Mouse (Mus musculus) limb, embryonic 13.5 days (tissue): ENCODE data around the gene Camta1. TPM values are rescaled to one million over a fixed set of nuclear protein-coding genes. Genes with fewer than 3 reads are reported as not detected.
A peak's percentile ranks its signal among the peaks of the same experiment; 100 is the strongest.

Experiments used
- ATAC-seq: fragments of 200-750 bp; cut with Nextera tagmentation; 2 replicates; pipeline ENCODE4 v1.8.0; 2017; ENCODE audit warnings: low read depth, moderate number of reproducible peaks, moderate TSS enrichment; ENCODE audit not compliant: low FRiP score
- H3K27ac ChIP-seq: fragments of 300-500 bp; sonication (generic); 2 replicates; pipeline ENCODE4 v1.5.1; 2015; ENCODE audit warnings: inconsistent platforms, mild to moderate bottlenecking, moderate library complexity
- H3K27me3 ChIP-seq: fragments of 300-500 bp; sonication (generic); 2 replicates; pipeline ENCODE4 v1.6.1; 2015; ENCODE audit warnings: mild to moderate bottlenecking, inconsistent platforms
- H3K36me3 ChIP-seq: fragments of 300-500 bp; sonication (generic); 2 replicates; pipeline ENCODE4 v1.6.1; 2015; ENCODE audit warnings: inconsistent platforms, mild to moderate bottlenecking, moderate library complexity
- H3K4me1 ChIP-seq: fragments of 300-500 bp; sonication (generic); 2 replicates; pipeline ENCODE4 v1.6.1; 2015; ENCODE audit warnings: inconsistent platforms
- H3K4me2 ChIP-seq: fragments of 300-500 bp; sonication (generic); replicated peaks from 2 replicates; pipeline ENCODE4 v1.6.1; 2015; ENCODE audit warnings: inconsistent platforms, mild to moderate bottlenecking, moderate library complexity
- H3K4me3 ChIP-seq: fragments of 300-500 bp; sonication (generic); 2 replicates; pipeline ENCODE4 v1.5.1; 2015; ENCODE audit warnings: moderate library complexity, mild to moderate bottlenecking, inconsistent platforms
- H3K9ac ChIP-seq: fragments of 300-500 bp; sonication (generic); 2 replicates; pipeline ENCODE4 v1.6.1; 2015; ENCODE audit warnings: mild to moderate bottlenecking, inconsistent platforms
- H3K9me3 ChIP-seq: fragments of 300-500 bp; sonication (generic); 2 replicates; pipeline ENCODE4 v1.6.1; 2016; ENCODE audit warnings: inconsistent platforms
- WGBS: fragments of 180-500 bp; shearing (Covaris S2); methylation state at CpG from one replicate; pipeline ENCODE4 v1.1.7; 2015; 5-methylcytosine and 5-hydroxymethylcytosine counted together
- polyA plus RNA-seq: library from polyadenylated mRNA; unstranded; fragments of >200 nt; fragmentation: Nextera tagmentation; extraction: Ambion mirVana; gene quantifications from 2 replicates; pipeline ENCODE4 v1.2.1, GENCODE M21; 2015

Gene Camta1
- polyA plus RNA-seq, 1 experiment from 2014 or later, result 93.5 TPM

DNA sequence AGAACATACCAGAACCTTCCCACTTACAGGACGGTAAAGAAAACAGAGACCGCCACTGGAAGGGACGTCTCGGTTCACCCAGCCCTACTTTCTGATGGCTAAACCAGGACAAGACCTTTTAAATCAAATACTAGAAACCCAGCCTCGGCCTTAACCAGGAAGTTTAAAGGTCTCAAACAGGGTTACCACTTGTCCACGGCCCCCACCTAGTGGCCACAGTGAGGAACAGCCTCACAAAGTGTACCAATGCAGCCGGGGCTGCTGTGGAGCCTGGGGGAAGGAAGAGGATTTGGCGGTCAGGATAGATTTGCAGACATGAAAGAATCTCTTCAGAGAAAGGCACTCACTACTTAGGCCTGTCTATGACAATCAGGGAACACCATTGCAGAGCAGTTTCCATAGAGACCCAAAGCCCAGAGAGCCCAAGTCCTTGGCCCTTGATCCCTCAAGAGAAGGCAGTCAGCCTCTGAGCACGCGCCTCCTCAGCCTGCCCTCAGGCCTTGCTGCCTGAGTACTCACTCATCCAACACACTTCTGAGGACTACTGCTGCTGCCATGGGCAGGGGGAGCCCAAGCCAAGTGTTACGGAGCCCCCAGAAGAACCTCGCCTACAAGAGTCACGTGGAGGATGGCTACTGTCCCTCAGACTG lies 962.8 kb downstream of the Camta1 start:
- Histone ChIP-seq H3K9ac (no peak overlapping the region), H3K27ac (no peak overlapping the region), H3K4me2 (no peak overlapping the region), H3K27me3 (no peaks in the 10 kb centered on the region), H3K4me3 (no peak overlapping the region), H3K9me3 (no peaks in the 10 kb centered on the region), H3K4me1 (no peaks in the 10 kb centered on the region), H3K36me3 (peaks cover 86% of the 10 kb centered on the region)
- WGBS, result 60% methylated on average over 13 of the region's 13 CpGs
- no peak for ATAC-seq

DNA sequence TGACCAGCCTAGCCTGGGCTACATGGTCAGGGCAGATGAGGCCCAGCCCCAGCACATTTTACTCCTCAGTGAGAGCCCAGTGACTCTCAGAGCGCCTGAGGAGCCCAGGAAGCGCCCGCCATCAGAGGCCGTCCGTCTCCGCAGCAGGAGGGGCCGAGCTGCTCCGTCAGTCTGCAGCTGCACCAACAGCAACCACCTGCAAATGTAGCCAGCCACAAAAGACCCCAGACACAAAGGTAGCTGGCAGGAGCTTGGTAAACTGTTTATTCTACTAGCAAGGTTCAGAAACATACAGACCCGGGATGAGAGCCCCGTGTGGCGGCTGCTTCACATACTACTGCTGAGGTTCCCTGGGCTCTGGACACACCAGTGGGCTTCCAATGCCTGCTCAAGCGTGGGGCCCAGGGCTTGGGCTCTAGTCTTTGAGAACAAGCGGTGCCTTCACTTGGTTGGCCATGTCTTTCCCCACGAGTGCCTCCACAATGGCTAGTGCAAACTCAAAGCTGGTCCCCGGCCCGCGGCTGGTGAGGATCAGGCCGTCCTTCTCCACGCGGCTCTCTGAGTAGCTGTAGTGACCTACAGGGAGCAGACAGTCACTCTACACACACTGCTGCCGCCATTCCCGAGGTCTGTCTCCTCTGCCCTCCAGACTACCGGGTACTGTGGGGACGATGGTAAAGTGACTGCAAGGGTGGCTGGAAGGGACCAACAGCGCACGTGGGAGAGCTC lies 964.6 kb downstream of the Camta1 start:
- no peak for ATAC-seq
- H3K4me3 ChIP-seq, result no peak overlapping the region
- WGBS, result 93% methylated on average over 26 of the region's 26 CpGs
- no peaks in the 10 kb centered on the region for H3K4me1 ChIP-seq
- peaks cover 68% of the 10 kb centered on the region for H3K36me3 ChIP-seq
- no peak overlapping the region for H3K27ac ChIP-seq
- no peak overlapping the region for H3K9ac ChIP-seq
- H3K4me2 ChIP-seq, result no peak overlapping the region
- H3K9me3 ChIP-seq, result no peaks in the 10 kb centered on the region
- no peaks in the 10 kb centered on the region for H3K27me3 ChIP-seq

DNA sequence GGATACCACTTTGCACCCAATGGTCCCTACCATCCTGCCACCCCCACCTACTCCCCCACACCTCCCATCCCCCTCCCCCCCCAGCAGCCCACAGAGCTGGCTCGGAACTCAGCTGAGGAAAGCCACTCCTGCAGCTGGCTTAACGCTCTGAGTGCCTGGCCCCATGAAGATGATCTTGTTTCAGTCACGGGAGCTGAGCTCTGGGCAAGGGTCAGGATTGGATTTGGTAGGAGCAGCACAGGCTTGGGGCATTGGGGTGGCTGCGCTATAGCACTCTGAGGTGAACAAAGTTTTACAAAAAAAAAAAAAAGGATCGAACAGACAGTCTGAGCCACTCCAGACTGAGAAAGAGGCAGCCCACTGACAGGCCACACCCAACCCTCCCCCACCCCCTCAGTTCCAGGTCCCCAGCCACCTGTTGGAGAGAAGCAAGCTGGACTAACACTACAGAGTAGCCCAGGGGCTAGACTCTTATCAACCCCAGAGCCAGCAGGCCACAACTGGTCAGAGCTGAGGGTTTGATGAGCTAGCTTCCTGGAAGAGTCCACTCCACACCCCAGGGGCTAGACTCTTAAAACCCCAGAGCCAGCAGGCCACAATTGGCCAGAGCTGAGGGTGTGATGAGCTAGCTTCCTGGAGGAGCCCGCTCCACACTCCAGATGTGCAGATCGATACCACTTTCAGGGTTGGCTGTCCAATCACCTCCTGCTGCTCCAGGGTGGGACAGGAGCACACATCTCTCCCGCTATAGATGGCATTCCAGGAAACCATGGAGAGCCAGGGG lies 966.8 kb downstream of the Camta1 start:
- no peak overlapping the region for H3K4me3 ChIP-seq
- no peak for ATAC-seq
- no peak overlapping the region for H3K27ac ChIP-seq
- peaks cover 10% of the 10 kb centered on the region for H3K4me1 ChIP-seq
- peaks cover 47% of the 10 kb centered on the region for H3K36me3 ChIP-seq
- no peak overlapping the region for H3K9ac ChIP-seq
- 66% methylated on average over 8 of the region's 8 CpGs for WGBS
- no peaks in the 10 kb centered on the region for H3K9me3 ChIP-seq
- H3K4me2 ChIP-seq, result no peak overlapping the region
- H3K27me3 ChIP-seq, result no peaks in the 10 kb centered on the region

DNA sequence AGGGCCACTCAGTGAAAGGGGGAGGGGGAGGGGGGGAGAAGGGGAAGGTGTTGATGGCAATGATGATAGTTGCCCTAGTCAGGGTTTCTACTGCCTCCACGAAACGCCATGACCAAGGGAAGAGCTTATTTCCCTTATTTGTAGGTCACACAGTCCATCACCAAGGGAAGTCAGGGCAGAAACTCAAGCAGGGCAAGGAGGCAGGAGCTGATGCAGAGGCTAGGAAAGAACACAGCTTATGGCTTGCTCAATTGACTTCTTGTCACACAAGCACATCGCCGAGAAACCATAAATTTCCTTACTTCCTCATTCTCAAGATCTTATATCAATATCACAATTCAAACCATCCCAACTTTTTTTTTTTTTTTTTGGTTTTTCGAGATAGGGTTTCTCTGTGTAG lies 970.4 kb downstream of the Camta1 start:
- WGBS, result 73% methylated on average over 5 of the region's 5 CpGs
- Histone ChIP-seq H3K9ac (no peak overlapping the region), H3K4me1 (peaks cover 31% of the 10 kb centered on the region), H3K27ac (no peak overlapping the region), H3K4me3 (no peak overlapping the region), H3K4me2 (no peak overlapping the region), H3K9me3 (no peaks in the 10 kb centered on the region), H3K27me3 (no peaks in the 10 kb centered on the region), H3K36me3 (peaks cover 13% of the 10 kb centered on the region)
- ATAC-seq, result no peak

DNA sequence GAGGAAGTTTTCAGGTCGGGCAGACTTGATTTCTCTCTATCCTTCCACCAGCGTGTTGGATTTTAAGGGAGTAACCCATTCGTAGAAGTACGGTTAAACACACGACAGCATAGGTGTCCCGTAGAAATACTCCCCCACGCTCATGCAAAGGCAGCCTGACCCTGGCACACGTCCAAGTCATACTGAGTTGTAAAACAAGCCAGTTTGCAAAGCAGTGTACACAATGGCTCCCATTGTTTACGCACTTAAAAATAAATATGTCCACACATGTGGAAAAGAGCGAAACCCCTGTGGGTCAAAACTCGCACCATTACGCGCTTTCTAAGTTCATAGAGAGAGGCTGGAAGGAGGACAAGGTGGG lies 971.7 kb downstream of the Camta1 start:
- H3K27me3 ChIP-seq, result no peaks in the 10 kb centered on the region
- 36% methylated on average over 13 of the region's 13 CpGs for WGBS
- peaks cover 31% of the 10 kb centered on the region for H3K4me1 ChIP-seq
- H3K4me3 ChIP-seq, result peak overlapping the region; percentile 8; the same call in 1 of the 2 replicates
- ATAC-seq, result 0 out of 2 replicates have a peak, but pooled peaks have one; percentile 29
- no peaks in the 10 kb centered on the region for H3K9me3 ChIP-seq
- no peaks in the 10 kb centered on the region for H3K36me3 ChIP-seq
- H3K9ac ChIP-seq, result 0 out of 2 replicates have a peak overlapping the region, but pooled peaks have one; percentile 8
- peak overlapping the region; percentile 51 for H3K4me2 ChIP-seq
- H3K27ac ChIP-seq, result peak overlapping the region; percentile 76

DNA sequence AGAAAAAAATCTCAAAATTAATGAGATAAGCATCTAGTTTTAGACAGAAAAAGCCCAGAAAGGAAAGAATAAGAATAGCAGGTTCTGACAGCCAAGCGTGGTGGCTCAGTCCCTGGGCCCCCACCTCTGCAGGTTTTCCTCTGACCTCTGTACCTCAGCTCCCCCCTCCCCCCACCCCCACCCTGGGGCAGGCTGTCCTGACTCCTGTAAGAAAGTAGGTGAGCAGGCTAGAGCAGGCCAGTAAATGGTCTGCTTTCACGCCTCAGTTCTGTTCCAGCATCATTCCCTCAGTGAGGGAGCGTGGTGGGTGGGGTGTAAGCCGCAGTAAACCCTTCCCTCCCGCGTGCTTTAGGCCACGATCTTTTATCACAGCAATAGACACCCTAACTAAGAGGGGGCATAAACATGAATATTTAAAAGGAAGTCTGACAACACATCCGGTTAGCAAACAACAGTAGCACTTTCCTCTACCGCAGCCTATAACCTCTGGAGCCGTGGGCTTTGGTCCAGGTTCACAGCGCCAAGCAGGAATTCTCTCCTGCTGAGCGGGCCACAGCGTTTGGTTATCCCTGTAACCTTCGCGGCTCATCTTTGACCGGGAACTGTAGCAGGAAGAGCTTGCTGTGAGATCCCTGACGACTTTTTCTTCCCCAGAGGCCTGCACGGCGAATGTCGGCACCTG lies 972.3 kb downstream of the Camta1 start:
- Histone ChIP-seq H3K27me3 (no peaks in the 10 kb centered on the region), H3K4me3 (peak overlapping the region; percentile 8; the same call in 1 of the 2 replicates), H3K9me3 (no peaks in the 10 kb centered on the region), H3K9ac (0 out of 2 replicates have a peak overlapping the region, but pooled peaks have one; percentile 8), H3K27ac (peak overlapping the region; percentile 76), H3K4me1 (peaks cover 31% of the 10 kb centered on the region), H3K36me3 (no peaks in the 10 kb centered on the region), H3K4me2 (peak overlapping the region; percentile 51)
- WGBS, result 35% methylated on average over 20 of the region's 20 CpGs
- no peak for ATAC-seq

DNA sequence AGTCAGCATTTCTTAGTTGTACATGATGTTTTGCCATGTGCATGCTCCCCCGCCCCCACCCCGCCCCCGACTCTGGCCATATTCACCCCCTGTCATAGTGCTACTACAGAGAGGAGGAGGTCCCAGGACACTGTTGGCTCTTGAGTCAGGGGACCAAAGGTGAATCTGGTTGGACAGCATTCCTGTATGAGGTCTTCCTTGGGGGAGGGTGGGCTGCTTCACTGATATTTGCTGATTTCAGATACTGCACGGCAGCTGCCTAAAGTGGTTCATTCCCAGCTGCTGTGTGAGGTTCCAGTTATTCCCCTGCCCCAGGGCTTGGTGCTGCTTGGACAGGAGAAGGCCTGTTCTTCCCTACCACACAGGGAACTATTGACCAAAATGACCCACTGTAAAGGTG lies 973.2 kb downstream of the Camta1 start:
- H3K4me1 ChIP-seq, result peaks cover 31% of the 10 kb centered on the region
- ATAC-seq, result no peak
- H3K9ac ChIP-seq, result no peak overlapping the region
- WGBS, result 68% methylated on average over 4 of the region's 4 CpGs
- peak overlapping the region; percentile 52; the same call in 1 of the 2 replicates for H3K27ac ChIP-seq
- H3K4me3 ChIP-seq, result no peak overlapping the region
- H3K27me3 ChIP-seq, result no peaks in the 10 kb centered on the region
- no peak overlapping the region for H3K4me2 ChIP-seq
- no peaks in the 10 kb centered on the region for H3K9me3 ChIP-seq
- no peaks in the 10 kb centered on the region for H3K36me3 ChIP-seq

DNA sequence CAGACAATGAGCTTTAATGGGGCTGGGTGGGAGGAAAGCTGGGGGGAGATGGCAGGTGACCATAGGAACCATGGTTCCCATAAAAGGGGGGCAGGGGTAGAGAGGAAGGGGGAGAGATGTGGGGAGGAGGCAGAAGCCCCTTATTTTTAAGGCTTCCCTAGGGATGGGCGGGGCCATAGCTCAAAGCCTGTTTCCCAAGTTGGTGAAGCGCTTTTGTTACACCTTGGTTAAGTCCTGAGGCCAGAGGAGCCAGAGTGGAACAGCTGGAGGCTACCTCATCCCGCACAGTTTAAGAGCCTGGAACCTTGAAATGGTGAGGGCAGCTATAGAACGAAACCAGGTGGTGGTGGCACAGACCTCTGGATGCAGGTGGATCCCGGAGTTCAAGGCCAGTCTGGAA lies 973.8 kb downstream of the Camta1 start:
- WGBS, result 65% methylated on average over 5 of the region's 5 CpGs
- Histone ChIP-seq H3K9me3 (no peaks in the 10 kb centered on the region), H3K4me1 (peaks cover 31% of the 10 kb centered on the region), H3K27ac (no peak overlapping the region), H3K27me3 (no peaks in the 10 kb centered on the region), H3K4me3 (no peak overlapping the region), H3K4me2 (no peak overlapping the region), H3K36me3 (no peaks in the 10 kb centered on the region), H3K9ac (no peak overlapping the region)
- ATAC-seq, result no peak

DNA sequence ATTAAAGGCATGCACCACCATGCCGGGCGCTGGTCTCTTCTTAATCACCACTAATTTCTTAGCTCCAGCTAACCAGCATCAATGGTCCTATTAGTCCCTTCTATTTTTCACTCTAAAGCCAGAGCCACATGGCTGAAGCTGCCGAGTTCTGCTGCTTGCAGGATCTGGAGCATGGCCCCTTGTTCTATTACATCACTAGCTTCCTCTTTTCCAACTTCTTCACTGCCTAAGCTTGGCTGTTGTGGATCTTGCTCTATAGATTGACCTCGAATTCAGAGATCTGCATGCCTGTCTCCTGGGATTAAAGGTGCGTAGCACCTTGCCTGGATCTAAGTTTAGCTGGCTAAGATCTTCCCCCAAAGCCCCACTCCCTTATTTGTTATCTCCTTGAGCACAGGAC lies 979.0 kb downstream of the Camta1 start:
- no peak overlapping the region for H3K27ac ChIP-seq
- H3K4me3 ChIP-seq, result no peak overlapping the region
- H3K4me1 ChIP-seq, result no peaks in the 10 kb centered on the region
- ATAC-seq, result no peak
- H3K27me3 ChIP-seq, result no peaks in the 10 kb centered on the region
- WGBS, result 82% methylated on average over 5 of the region's 5 CpGs
- H3K4me2 ChIP-seq, result no peak overlapping the region
- no peak overlapping the region for H3K9ac ChIP-seq
- peaks cover 29% of the 10 kb centered on the region for H3K9me3 ChIP-seq
- H3K36me3 ChIP-seq, result peaks cover 9% of the 10 kb centered on the region; the same call in 1 of the 2 replicates

DNA sequence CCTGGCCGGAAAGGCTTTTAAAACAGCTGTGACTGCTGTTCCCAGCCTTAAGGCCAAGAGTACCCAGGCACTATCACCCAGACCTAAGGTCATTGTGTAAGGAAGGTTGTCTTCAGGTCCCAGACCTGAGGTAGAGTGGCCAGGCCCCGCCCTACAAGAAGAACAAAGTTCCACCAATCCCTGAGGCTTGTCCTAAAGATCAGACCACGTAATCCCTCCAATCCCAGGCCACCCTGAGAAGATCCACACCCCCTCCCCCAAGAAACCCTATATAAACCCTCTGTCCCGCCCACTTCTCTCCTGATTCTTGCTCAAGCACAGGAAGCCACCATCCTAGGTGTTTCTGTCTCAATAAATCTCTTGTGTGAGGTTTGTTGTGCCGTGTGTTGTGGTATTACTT lies 981.3 kb downstream of the Camta1 start:
- Histone ChIP-seq H3K27me3 (no peaks in the 10 kb centered on the region), H3K36me3 (peaks cover 9% of the 10 kb centered on the region; the same call in 1 of the 2 replicates), H3K9ac (no peak overlapping the region), H3K27ac (no peak overlapping the region), H3K4me3 (no peak overlapping the region), H3K9me3 (peaks cover 29% of the 10 kb centered on the region), H3K4me2 (no peak overlapping the region), H3K4me1 (no peaks in the 10 kb centered on the region)
- 84% methylated on average over 5 of the region's 5 CpGs for WGBS
- ATAC-seq, result no peak

DNA sequence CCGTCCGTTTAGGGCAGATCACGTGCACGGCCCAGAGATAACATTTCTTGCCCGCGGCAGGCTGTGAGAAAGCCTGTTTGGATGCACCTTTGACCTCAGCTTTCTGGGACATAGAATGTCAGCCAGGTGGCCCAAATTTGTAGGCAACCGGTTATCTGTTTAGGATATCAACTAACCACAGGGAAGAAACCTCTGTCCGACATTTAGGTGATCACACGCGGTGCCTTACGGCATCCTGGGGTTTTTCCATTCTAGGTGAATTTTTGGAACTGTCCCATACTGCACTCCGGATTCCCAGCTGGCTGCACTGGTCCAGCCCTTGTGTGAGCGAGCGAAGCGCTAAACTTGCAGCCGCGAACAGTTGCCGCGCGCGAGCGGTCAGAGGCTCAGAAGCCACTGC lies 982.0 kb downstream of the Camta1 start:
- peaks cover 9% of the 10 kb centered on the region; the same call in 1 of the 2 replicates for H3K36me3 ChIP-seq
- H3K9ac ChIP-seq, result no peak overlapping the region
- H3K9me3 ChIP-seq, result peaks cover 29% of the 10 kb centered on the region
- no peaks in the 10 kb centered on the region for H3K4me1 ChIP-seq
- no peaks in the 10 kb centered on the region for H3K27me3 ChIP-seq
- 97% methylated on average over 22 of the region's 22 CpGs for WGBS
- H3K27ac ChIP-seq, result no peak overlapping the region
- ATAC-seq, result no peak
- H3K4me3 ChIP-seq, result no peak overlapping the region
- H3K4me2 ChIP-seq, result no peak overlapping the region
